Mouse (Mus musculus) brain, adult 10 weeks (tissue): ENCODE results near the gene Cabp1. TPM values are rescaled to one million over a fixed set of nuclear protein-coding genes. Genes with fewer than 3 reads are reported as not detected.

Source experiments
- polyA plus RNA-seq: library from polyadenylated mRNA; stranded (reverse); fragments of 350-450 nt; fragmentation: Illumina TruSeq; extraction: RNeasy Lipid Tissue Mini Kit (QIAGEN cat#74804); gene quantifications from one replicate; pipeline ENCODE4 v1.2.3, GENCODE M21; 2015; ENCODE audit warnings: low read depth, low replicate concordance

The Cabp1 gene
- polyA plus RNA-seq = 250 TPM

DNA sequence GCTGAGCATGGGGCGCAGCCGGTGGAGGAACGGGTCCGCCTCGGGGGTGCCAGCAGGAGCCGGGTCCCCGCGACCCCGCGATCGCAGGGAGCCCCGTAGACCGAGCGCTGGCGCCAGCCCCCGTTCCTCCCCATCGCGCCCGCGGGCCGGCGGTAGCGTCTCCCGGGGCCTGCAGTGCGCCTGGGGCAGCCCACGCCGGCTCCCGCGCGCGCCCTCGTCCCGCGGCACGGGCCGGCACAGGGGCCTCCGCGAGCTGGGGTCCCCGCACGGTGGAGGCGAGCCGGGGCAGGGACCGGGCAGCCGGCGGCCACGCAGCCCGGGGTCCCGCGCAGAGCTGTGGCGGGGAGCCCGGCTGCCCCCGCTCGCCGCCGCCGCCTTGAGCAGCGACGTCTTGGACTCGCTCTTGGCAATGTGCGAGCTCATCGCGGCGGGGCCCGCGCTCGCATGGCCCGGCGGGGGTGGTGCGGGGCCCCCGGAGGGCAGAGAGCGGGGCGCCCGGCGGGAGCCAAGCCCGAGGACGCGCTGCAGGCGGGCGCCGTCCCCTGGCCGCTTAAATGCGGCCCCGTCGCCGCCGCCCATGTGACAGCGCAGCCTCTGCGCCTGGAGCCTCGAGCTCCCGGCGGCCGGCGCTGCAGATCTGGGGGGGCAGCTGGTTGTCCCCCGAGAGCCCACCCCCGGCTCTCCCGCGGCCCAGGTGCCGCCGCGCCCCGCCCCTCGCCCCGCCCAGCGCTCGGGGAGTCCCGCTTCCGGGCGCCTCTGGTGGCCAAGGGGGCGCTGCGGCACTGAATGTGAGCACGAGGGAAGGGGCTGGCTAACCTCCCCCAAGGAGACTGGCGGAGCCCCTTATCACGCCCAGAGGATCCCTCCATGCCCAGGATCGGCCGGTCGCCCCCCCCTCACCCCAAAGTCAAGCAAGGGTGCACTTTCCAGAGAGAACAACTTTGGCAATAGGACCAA is at the start of gene Cabp1:
Gene Cabp1, minus strand, starts transcription at position 713 of the 957 bp plus-strand sequence.

DNA sequence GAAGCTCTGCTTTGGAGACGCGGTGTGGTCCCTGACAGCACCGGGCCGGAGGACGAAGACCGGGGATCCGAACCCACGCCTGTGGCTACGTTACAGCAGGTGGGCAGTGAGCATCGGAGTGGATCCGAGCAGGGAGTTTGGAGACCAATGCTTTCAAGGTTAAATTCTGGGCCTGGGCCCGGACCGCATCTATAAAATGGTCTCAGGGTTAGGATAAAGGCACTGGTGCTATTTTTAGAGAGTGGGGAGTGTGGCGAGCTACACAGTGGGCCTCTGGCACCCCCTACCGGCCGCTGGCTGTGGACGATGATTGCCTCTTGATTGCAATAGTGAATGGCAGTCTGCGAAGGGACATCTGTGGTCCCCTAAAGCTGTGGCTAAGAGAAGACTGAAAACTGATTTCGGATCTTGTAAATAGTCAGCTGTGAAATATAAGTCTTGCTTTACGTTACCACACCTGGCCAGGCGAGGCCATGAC is 41.6 kb upstream of the Cabp1 start, which contains the start of gene Pop5:
Gene Pop5, plus strand, starts transcription at position 51 of the 478 bp plus-strand sequence.

DNA sequence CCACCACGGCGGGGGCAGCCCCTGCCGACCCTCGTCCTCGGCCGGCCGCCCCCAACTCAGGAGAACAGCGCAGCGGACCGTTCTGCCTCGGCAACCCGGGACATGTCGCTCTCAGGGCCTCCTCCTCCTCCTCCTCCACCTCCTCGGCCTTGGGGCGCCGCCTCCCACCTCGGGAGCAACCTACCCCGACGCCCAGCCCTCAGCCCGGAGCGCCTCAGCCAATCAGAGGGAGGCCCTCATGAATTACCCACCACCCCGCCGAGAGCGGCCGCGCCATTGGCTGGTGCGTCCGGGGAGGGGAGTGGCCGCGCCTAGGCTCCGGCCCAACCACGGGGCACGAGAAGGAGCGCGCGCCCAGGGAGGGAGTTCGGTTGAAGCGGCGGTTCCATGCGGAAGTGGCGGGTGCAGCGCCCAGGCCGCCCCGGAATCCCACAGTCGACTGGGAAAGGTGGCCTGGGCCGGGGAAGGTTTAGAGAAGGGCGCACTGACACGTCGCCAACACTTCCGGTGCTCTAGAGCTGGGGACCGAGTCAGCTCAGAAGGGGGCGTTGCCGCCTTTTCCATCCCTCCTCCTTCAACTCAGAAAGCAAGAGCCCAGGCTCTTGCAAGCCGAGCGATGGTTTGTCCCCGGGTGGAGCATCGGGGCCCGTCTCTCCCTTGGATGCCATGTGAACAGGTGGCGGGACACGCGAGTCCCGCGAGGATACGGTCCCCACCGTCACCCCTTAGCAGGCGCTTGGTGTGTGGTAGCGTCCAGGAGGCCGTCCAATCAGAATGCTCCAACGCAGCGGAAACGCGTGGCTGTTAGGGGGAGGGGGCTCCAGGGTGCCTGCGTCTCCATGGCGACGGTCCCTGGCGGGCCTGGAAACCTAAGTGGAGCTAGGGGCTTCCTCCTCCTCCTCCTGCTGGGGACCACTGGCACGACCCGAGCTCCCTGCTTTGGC is 35.9 kb downstream of the Cabp1 start, which contains the start of gene Mlec:
Gene Mlec, minus strand, starts transcription at position 140 of the 944 bp plus-strand sequence.

GRCm38 (mm10) chr5:115134234-115135165 is 59.7 kb downstream of the Cabp1 start, which contains the start of gene Unc119b:
Gene Unc119b (minus strand): TSS chr5:115134975.

DNA sequence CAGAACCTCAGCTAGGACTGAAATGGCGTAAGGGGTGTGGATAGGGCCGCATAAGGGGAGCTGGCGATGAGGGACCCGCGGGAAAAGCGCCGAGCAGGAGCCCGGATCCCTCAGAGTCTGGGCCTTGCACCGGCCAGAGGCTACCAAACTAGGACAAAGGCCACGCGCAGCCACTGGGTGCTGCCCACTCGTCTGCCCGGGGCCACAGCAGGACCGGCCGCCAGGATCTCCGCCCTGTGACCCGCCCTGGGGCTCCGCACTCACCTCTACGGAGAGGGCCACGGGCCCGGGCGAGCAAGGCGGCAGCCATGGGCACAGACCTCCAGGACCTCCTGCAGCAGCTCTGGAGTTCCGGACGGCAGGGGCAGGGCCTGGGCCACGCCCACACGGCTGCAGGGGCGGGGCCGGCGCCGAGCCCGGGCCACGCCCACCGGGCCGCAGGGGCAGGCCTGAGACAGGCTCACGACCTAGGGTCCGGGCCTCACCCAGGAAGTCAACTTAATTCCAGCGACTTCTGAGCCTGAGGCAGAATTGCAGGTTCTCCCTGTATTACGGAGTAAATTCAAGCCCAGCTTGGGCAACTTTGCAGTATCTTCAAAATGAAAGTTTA is 75.1 kb downstream of the Cabp1 start, which contains the start of gene Acads:
Gene Acads, minus strand, starts transcription at position 386 of the 610 bp plus-strand sequence.

Other genes starting within 250 kb of the Cabp1 start
- gene Hnf1a, start 223.3 kb downstream of the Cabp1 start, polyA plus RNA-seq = not detected
- 40.3 TPM for gene Sppl3, start 183.2 kb downstream of the Cabp1 start, polyA plus RNA-seq
- gene Gm10401, start 96.1 kb downstream of the Cabp1 start, polyA plus RNA-seq = not detected
- 11.1 TPM for gene Acads, start 75.0 kb downstream of the Cabp1 start, polyA plus RNA-seq
- 20.1 TPM for gene Unc119b, start 59.4 kb downstream of the Cabp1 start, polyA plus RNA-seq
- 58.1 TPM for gene Mlec, start 36.2 kb downstream of the Cabp1 start, polyA plus RNA-seq
- 183 TPM for gene Pop5, start 41.5 kb upstream of the Cabp1 start, polyA plus RNA-seq
- gene Rnf10, start 78.5 kb upstream of the Cabp1 start, polyA plus RNA-seq = 162 TPM
- 36.9 TPM for gene Coq5, start 85.3 kb upstream of the Cabp1 start, polyA plus RNA-seq
- gene Dynll1, start 106.6 kb upstream of the Cabp1 start, polyA plus RNA-seq = 791 TPM
- 52.9 TPM for gene Srsf9, start 132.8 kb upstream of the Cabp1 start, polyA plus RNA-seq
- 34.1 TPM for gene Gatc, start 146.8 kb upstream of the Cabp1 start, polyA plus RNA-seq
- 44.1 TPM for gene Triap1, start 146.8 kb upstream of the Cabp1 start, polyA plus RNA-seq
- 1,466 TPM for gene Cox6a1, start 154.6 kb upstream of the Cabp1 start, polyA plus RNA-seq
- gene Msi1, start 235.2 kb upstream of the Cabp1 start, polyA plus RNA-seq = 24.3 TPM